Mouse (Mus musculus): ENCODE results near the gene Mlana.

Gene Mlana

DNA sequence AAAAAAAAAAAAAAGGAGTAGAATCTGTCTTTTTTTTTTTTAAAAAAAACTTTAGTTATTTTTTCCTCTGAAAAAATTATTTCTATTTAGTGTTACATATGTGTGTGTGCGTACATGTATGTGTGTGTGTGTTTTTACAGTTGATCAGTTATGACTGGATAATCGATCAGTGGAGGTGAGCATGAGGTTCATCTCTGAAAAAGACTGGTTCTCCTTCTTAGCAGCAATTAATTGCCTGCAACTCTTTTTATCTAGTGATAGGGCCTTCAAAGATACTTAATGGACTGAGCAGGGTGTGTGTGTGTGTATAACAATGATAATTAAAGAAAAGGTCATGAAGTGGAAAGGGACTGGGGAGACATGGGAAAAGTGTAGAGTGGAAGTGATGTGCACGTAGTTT, 53.4 kb downstream of the Mlana start:
- no peak for DNase-seq (ENCODE audit: low read depth, low spot score)

DNA sequence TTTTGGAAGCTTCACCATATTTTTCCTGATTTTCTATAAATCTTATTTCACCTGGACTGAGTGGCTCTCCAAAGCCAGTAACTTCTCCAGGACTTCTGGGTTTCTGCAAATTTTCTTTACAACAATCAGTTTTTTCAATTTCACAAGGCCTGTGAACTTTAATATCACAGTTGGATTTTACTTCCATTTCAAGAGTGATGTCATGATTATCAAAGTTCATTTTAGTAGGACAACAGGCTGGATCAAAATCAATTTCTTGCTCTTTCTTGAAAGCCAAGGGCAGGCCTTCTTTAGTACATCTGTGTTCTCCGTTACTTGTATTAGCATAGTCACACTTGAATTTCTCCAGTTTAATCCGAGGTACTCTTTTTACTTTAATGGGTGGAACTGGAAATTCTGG, 56.3 kb downstream of the Mlana start:
- DNase-seq (ENCODE audit: low read depth, low spot score): no peak

All from CD4-positive, CD25-positive, alpha-beta regulatory T cell, adult 2 months (primary cell).